Mouse (Mus musculus) ovary, postnatal 10 days (tissue): ENCODE results near the gene Nr2f2.

ENCODE experiments used
- DNase-seq: peaks from one replicate; pipeline ENCODE4 v3.0.0; 2022; ENCODE audit warnings: low spot score

Nr2f2 gene

DNA sequence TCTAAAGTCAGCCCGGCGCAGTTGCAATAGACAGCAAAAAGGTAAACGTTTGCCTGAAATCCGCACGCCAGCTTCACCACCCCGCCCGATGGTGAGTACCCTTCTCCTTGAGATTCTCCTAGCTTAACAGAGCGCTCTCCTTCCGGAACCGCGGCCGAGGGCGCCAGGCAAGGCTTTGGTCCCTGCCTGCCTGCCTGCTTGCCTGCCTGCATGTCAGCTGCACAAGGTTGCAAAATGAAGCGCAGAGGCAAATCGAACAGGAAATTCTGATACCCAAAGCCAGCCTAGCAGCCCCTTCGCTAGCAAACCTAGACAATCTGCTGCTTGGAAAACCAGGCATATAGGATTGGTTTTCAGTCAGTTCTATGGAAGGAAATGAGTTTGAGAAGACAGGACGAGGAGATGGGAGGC, 1.1 kb downstream of the Nr2f2 start:
- DNase-seq: peak; percentile 49

- DNase-seq: no peak
Observed at GRCm38 (mm10) chr7:70364798-70365197, 1.7 kb downstream of the Nr2f2 start.

DNA sequence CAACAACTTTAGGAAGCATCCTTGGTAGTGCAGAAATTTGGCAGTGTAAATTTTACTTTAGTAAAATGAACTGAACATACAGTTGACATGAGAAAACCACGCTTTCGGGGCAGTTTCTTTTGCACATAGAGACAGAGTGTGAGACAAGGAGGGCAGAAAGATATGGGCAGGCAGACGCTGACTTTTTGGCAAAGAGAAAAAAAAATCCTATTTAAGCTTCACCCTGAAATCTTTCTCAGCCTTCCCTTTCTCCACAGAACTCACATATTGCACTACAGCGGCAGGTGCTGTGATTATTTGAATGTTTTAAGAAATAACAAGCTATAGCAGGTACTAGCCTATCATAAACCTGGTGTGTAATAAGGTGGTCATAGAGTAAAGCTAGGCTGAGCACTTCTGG, 3.2 kb downstream of the Nr2f2 start:
- no peak for DNase-seq

GRCm38 (mm10) chr7:70362526-70363170, 3.9 kb downstream of the Nr2f2 start:
- no peak for DNase-seq

GRCm38 (mm10) chr7:70361383-70362364, 4.9 kb downstream of the Nr2f2 start:
- DNase-seq: peak; percentile 88

DNA sequence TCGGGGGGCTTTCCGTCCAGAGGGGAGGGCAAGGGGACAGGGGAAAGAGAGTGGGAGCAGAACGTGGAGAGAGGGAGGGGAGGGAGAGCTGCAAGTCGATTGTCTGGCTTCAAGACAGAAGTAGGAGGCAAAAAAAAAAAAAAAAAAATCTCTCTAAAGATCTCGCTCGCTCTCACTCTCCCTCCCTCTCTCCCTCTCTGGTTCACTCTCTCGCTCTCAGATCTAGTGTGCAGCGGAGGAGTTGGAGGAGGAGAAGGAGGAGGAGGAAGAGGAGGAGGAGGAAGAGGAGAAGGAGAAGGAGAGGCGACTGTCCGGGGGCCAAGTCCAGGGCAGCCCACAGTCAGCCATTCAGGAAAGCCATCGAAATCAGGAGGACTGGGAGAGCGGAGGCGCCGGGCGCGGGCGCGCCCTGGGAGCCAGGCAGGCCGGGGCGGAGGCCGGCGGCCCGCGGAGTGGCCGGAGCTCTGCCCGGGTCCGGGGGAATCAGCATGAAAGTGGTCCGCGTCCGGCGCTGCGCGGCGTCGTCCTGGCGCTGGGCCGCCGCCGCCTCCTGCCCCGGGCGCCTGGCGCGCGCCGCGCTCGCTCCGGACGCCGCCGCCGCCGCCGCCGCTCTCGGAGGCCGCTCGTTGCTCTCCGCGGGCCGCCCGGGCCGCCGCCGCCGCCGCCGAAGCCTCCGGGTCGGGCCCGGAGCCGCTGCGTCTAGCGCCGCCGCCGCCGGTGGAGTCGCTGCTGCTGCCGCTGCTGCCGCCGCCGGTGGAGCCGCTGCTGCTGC, 5.7 kb downstream of the Nr2f2 start:
- peak; percentile 27 for DNase-seq

GRCm38 (mm10) chr7:70359791-70360581, 6.5 kb downstream of the Nr2f2 start:
- peak; percentile 48 for DNase-seq

GRCm38 (mm10) chr7:70358848-70359591, 7.5 kb downstream of the Nr2f2 start:
- peak; percentile 38 for DNase-seq

GRCm38 (mm10) chr7:70358020-70358847, 8.3 kb downstream of the Nr2f2 start:
- DNase-seq: peak; percentile 51

GRCm38 (mm10) chr7:70357516-70358019, 9.0 kb downstream of the Nr2f2 start:
- peak; percentile 33 for DNase-seq

DNA sequence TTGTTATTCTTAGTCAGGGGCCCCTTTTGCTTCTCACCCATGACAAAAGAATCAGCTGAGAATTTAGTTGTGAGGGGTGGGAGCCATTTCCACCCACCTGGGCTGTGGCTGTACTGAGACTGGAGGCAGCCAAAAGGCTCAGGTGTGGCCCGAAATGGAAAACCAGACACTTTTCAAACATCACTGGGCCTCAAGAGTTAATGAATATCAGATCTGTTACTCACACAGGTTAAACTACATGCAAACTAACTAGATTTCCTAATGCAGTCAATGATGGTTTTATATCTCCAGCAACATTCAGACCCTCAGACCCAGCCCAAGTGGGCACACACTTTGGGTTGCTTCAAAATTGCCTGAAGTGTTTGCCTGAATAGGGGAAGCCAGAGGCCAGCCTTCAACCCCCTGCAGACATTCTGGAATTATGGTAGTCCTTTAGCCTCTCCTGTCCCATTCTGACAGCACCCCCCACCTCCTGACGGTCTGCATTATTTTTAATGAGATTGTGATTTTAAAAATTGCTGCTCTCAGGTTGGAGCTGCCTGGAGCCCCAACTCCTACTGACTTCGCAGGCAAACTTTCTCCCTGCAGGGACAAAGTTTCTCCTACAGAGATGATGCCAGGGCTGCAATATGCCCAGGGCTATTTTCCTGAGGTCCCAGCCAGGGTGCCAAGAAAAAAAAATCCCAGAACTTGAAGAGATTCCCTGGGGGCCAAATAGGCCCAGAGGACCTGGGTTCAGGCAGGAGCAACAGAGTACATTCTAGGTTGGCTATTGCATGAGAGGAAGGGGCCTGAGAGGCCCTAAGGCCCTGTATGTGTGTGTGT, 9.6 kb downstream of the Nr2f2 start:
- DNase-seq: no peak

DNA sequence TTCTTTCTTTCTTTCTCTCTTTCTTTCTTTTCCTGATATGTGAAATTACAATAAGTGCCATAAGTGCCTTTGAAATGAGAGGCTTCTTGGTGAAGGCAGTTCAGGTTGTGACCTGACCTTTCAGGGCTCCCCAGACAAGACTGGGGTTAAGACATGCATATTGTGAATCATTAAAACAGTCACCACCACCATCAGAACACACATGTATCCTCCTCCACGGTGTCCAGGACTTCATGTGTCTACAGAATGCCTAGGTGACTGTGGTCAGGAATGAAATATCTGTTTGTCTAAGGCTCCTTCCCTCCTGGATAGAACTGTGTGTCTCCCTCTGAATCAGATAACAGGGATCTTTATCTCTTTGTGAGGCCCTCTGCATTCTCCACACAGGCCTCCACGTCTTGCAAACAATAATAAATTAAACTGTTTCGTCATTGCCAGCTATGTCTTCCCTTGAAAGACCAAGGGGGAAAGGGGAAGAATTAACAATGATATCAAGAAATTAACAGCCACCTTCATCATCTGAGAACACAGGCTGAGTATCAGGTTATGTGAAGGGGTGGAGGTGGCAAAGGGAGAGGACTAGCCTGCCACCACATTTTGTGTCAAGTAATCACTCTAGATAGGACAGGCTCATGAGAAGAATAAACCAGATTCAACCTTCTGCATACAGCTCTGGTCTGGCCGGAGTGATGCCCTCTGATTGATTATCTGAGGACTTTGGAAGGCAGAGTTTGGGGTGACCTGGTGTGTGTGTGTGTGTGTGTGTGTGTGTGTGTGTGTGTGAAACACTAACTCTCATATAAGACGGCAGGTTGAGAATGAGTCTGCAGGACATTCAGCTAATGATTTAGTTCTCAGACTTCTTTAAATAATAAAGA, 10.6 kb downstream of the Nr2f2 start:
- DNase-seq: no peak

DNA sequence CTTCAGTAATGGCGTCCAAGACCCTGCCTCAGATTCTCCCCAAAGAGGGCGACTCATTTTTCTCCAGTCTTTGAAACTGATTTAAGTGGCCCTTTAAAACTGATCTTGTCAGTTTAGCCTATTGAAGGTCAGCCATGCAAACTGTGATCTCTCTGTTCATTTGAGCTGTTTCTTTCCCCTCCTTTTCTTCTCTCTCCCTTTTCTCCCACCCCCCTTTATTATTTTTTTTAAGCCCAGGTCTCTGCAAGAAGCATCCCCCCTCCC, 11.2 kb downstream of the Nr2f2 start:
- no peak for DNase-seq

DNA sequence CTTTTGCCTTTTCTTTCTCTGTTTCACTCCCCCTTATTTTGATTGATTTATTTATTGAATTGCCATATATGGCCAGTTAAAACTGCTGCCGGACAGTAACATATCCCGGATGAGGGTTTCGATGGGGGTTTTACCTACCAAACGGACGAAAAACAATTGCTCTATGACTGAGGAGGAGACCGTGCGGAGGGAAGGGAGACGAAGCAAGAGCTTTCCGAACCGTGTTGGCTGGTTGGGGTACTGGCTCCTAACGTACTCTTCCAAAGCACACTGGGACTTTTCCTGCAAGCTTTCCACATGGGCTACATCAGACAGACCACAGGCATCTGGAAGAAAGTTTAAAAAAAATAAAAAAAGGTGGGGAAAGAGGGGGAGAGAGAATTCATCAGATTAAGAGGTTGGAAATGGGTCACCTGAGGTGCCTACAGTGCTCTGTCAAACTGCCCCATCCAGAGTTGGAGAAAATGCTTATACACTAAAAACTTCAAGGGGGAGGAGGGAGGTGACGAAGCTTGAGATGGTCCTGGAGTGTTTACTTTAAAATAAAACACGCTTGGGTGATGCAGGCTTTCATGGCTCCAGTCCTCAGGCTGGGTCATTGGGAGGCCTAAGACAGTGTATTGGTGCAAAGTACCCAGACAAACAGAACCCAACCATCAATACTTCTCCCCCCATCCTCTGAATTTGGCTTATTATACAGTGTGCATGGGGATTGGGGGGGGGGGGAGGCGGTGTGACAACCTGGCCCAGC, 11.8 kb downstream of the Nr2f2 start:
- no peak for DNase-seq

- DNase-seq: no peak
Observed at GRCm38 (mm10) chr7:70353151-70353550, 13.4 kb downstream of the Nr2f2 start.

DNA sequence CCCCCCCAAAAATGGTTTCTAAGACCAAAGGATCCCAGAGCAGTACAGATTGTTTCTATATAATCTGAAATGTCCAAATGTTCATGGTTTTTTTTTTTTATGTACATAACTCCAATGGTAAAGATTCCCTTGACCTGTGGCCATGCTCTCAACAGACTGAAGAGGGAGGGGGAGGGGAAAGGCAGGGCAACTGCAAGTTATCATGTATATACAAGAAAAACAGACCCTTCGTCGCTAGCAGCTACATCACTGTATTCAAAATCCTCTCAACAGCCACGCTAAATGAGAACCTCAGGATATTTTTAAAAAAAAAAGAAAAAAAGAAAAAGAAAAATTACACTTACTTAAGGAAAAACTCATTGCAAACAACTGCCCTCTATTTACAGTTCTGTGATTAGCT, 13.9 kb downstream of the Nr2f2 start:
- no peak for DNase-seq

DNA sequence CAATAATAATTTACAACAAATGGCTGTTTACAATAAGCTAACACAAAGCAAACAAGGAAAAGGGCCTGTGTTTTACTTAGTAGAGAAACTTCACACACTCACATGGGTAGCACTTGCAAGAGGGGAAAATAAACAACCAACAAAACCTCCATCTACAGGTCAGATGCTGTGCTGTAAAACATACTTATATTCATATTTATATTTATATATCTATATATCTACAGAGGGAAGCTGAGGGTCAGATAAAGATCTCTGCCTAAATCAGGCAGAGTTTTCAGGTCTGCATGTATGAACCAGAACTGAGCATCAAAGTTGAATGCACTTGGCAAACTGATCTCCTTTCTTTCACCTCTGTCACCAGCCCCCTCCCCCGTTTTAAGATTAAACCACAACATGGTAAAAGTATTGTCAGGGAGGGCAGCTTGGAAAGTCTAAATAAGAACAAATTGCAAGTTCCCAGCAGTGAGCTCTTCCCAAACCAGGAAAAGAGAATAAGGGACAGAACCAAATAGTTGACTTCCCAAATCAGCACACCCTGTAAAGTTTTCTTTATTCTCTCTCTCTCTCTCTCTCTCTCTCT, 14.5 kb downstream of the Nr2f2 start:
- no peak for DNase-seq
